ENCODE assay signal across 26 mouse cellular contexts in genomic region chr12:75702739-75703122, GRCm38 (mm10). TPM values are rescaled to one million over a fixed set of nuclear protein-coding genes. Genes with fewer than 3 reads are reported as not detected.
DNase-seq lines count a peak whose midpoint lies in the region; ATAC-seq and TF ChIP-seq lines count a peak whose summit lies in the region.
"Had no signal": no experiment of that assay in that cellular context is flagged by ENCODE, and none has a peak within 500 bp of the region (broad histone marks: within the 10 kb centered on the region; RNA-seq: fewer than 3 reads in every experiment).

No protein-coding gene starts in this region.

- intact Hi-C loops in gastrocnemius, adult 2 months (cut with DNase I), result no loop called here
- intact Hi-C loops in gastrocnemius, postnatal 14 days (cut with DNase I; ENCODE audit: low total_unique reads), result no loop called here

- no peaks in the 10 kb centered on the region for H3K9me3 ChIP-seq in lung, postnatal 0 days (ENCODE audit: low read length)
- H3K9me3 ChIP-seq in forebrain, embryonic 16.5 days (ENCODE audit: control insufficient read depth, low read length), result peaks cover 2% of the 10 kb centered on the region; the same call in 1 of the 2 replicates
- H3K9me3 ChIP-seq: intestine, embryonic 15.5 days; limb, embryonic 10.5 days; limb, embryonic 15.5 days; neural tube, embryonic 15.5 days had no signal

- H3K27me3 ChIP-seq in lung, postnatal 0 days (replicated peaks; ENCODE audit: insufficient read depth, low read length), result no peaks in the 10 kb centered on the region
- no peaks in the 10 kb centered on the region for H3K27me3 ChIP-seq in forebrain, embryonic 16.5 days (replicated peaks; ENCODE audit: control insufficient read depth, insufficient read depth, low read length)
- H3K27me3 ChIP-seq: CH12.LX; intestine, embryonic 15.5 days; limb, embryonic 15.5 days; liver, embryonic 13.5 days; neural tube, embryonic 15.5 days had no signal

- ATAC-seq in lung, postnatal 0 days, result peak; percentile 19; the same call in 1 of the 2 replicates
- no peak for ATAC-seq in forebrain, embryonic 16.5 days
- ATAC-seq: forebrain, postnatal 0 days; hindbrain, postnatal 0 days had no signal

- TF ChIP-seq CTCF in gastrocnemius, adult 2 months (IDR thresholded peaks at IDR 0.05), result no peak
- TF ChIP-seq CTCF in lung, postnatal 0 days (IDR thresholded peaks at IDR 0.05), result no peak

- no peak overlapping the region for H3K4me3 ChIP-seq in gastrocnemius, adult 2 months
- H3K4me3 ChIP-seq in lung, postnatal 0 days (ENCODE audit: low read depth, low read length), result no peak overlapping the region
- H3K4me3 ChIP-seq in forebrain, embryonic 16.5 days (replicated peaks; ENCODE audit: low read length), result no peak overlapping the region
- H3K4me3 ChIP-seq: intestine, embryonic 15.5 days; liver, embryonic 13.5 days had no signal

- DNase-seq in gastrocnemius, adult 2 months, result no peak
- no peak for DNase-seq in gastrocnemius, postnatal 14 days
- DNase-seq in lung, postnatal 0 days (ENCODE audit: low spot score), result peak; percentile 40
- DNase-seq in lung, postnatal 14 days, result no peak
- DNase-seq in adipocyte (ENCODE audit: low spot score), result peak; percentile 49
- no peak for DNase-seq in urinary bladder, postnatal 14 days (ENCODE audit: low spot score)
- DNase-seq in left cerebral cortex, adult 9 months (ENCODE audit: low spot score in 2 of 2), result no peak
- DNase-seq: B cell, adult 2 months; cerebellum, adult 2 months; cerebellum, postnatal 14 days; forebrain, postnatal 0 days; liver, embryonic 13.5 days; lung, adult 18-20 months; lung, postnatal 10 days; midbrain, embryonic 14.5 days; right cerebral cortex, postnatal 25 days; spleen, adult 18-20 months; thymus, postnatal 14 days had no signal

- H3K36me3 ChIP-seq in lung, postnatal 0 days (ENCODE audit: insufficient read depth, low read length), result no peaks in the 10 kb centered on the region
- H3K36me3 ChIP-seq in forebrain, embryonic 16.5 days (ENCODE audit: control insufficient read depth, insufficient read depth), result no peaks in the 10 kb centered on the region
- H3K36me3 ChIP-seq: forebrain, embryonic 10.5 days; intestine, embryonic 15.5 days; limb, embryonic 10.5 days; limb, embryonic 15.5 days; liver, embryonic 13.5 days; neural tube, embryonic 15.5 days had no signal

- WGBS in lung, postnatal 0 days, result 63% methylated on average over 3 of the region's 3 CpGs
- 81% methylated on average over 3 of the region's 3 CpGs for WGBS in forebrain, embryonic 16.5 days

- H3K9ac ChIP-seq in lung, postnatal 0 days (replicated peaks; ENCODE audit: low read depth), result no peak overlapping the region
- no peak overlapping the region for H3K9ac ChIP-seq in forebrain, embryonic 16.5 days (replicated peaks; ENCODE audit: low read depth, low read length)
- H3K9ac ChIP-seq: limb, embryonic 15.5 days; liver, embryonic 13.5 days; neural tube, embryonic 15.5 days had no signal

- H3K4me2 ChIP-seq in lung, postnatal 0 days (replicated peaks; ENCODE audit: low read depth, low read length), result no peak overlapping the region
- no peak overlapping the region for H3K4me2 ChIP-seq in forebrain, embryonic 16.5 days (ENCODE audit: low read length)
- H3K4me2 ChIP-seq: liver, embryonic 13.5 days had no signal

- TF ChIP-seq EP300 in lung, postnatal 0 days (IDR thresholded peaks at IDR 0.05), result no peak

- peak overlapping the region; percentile 78 for H3K27ac ChIP-seq in gastrocnemius, adult 2 months
- no peak overlapping the region for H3K27ac ChIP-seq in lung, postnatal 0 days (ENCODE audit: low read length)
- H3K27ac ChIP-seq in forebrain, embryonic 16.5 days (ENCODE audit: low read length), result no peak overlapping the region
- H3K27ac ChIP-seq: hindbrain, postnatal 0 days; liver, embryonic 13.5 days; neural tube, embryonic 15.5 days had no signal

- no peaks in the 10 kb centered on the region for H3K4me1 ChIP-seq in lung, postnatal 0 days (ENCODE audit: insufficient read depth, low read depth, low read length)
- H3K4me1 ChIP-seq in forebrain, embryonic 16.5 days (replicated peaks; ENCODE audit: control insufficient read depth, insufficient read depth, low read length), result peaks cover 12% of the 10 kb centered on the region

RNA-seq across cellular contexts. Expression of gene Sgpp1, which starts 32.8 kb away (rescaled TPM):
- 10 to 100 TPM; 15.9 to 16.5 TPM for total RNA-seq in gastrocnemius, adult 2 months (2021)
- total RNA-seq in gastrocnemius, postnatal 14 days (2021), result 10 to 100 TPM; 12.1 to 14.5 TPM
- polyA plus RNA-seq in lung, postnatal 0 days (2015; fragmentation: Nextera tagmentation; extraction: Ambion mirVana), result 12.4 and 12.7 TPM in 2 replicates
- polyA plus RNA-seq in forebrain, embryonic 16.5 days (2015; fragmentation: Nextera tagmentation; extraction: Ambion mirVana), result 14.2 and 16.9 TPM in 2 replicates

RNA-seq across cellular contexts. Expression of gene Wdr89, which starts 33.4 kb away (rescaled TPM):
- total RNA-seq in gastrocnemius, adult 2 months (2021), result 1 to 10 TPM; 1.9 to 2.8 TPM
- total RNA-seq in gastrocnemius, postnatal 14 days (2021), result 1 to 10 TPM; 2.2 to 2.3 TPM
- polyA plus RNA-seq in lung, postnatal 0 days (2015; fragmentation: Nextera tagmentation; extraction: Ambion mirVana), result 3.5 and 4.0 TPM in 2 replicates
- polyA plus RNA-seq in forebrain, embryonic 16.5 days (2015; fragmentation: Nextera tagmentation; extraction: Ambion mirVana), result 8.5 and 8.6 TPM in 2 replicates

Comparison
In these comparisons a context has a peak if more than half of its experiments do, and no peak if none do; other contexts are left out.
1. DNase-seq: peak in lung, postnatal 0 days (single experiment) and adipocyte (single experiment); none in gastrocnemius, adult 2 months (single experiment), gastrocnemius, postnatal 14 days (single experiment), lung, postnatal 14 days (single experiment), urinary bladder, postnatal 14 days (single experiment) and left cerebral cortex, adult 9 months (0 of 2).